Mouse (Mus musculus) embryonic fibroblast, embryonic 13.5 days (primary cell): ENCODE measurements around the gene Zdhhc19. TPM values are rescaled to one million over a fixed set of nuclear protein-coding genes. Genes with fewer than 3 reads are reported as not detected.

Experiments used
- H3K27ac ChIP-seq: 2 replicates; pipeline ENCODE4 v1.5.1; 2012; ENCODE audit warnings: low read length, control low read depth, inconsistent platforms; ENCODE audit not compliant: insufficient read depth
- H3K4me1 ChIP-seq: 2 replicates; pipeline ENCODE4 v1.6.1; 2011; ENCODE audit warnings: low read length; ENCODE audit not compliant: control insufficient read depth, insufficient read depth
- H3K4me3 ChIP-seq: 2 replicates; pipeline ENCODE4 v1.5.1; 2011; ENCODE audit warnings: mild to moderate bottlenecking, control low read depth, low read length; ENCODE audit not compliant: insufficient read depth
- CTCF ChIP-seq: IDR thresholded peaks from 2 replicates; pipeline ENCODE4 v1.5.1; 2011; ENCODE audit warnings: mild to moderate bottlenecking, control low read depth, low read length, moderate library complexity, borderline replicate concordance; ENCODE audit not compliant: insufficient read depth
- POLR2A ChIP-seq: IDR thresholded peaks from 2 replicates; pipeline ENCODE4 v1.6.1; 2011; ENCODE audit warnings: low read depth, mild to moderate bottlenecking, control low read depth, low read length, moderate library complexity
- polyA plus RNA-seq: library from polyadenylated mRNA; stranded (reverse); fragments of >200 nt; gene quantifications from 2 replicates; pipeline ENCODE4 v1.2.4, GENCODE M21; 2011; ENCODE audit warnings: low read depth; ENCODE audit not compliant: missing spikeins, insufficient read length

Gene Zdhhc19
- polyA plus RNA-seq, 1 experiment: not detected

DNA sequence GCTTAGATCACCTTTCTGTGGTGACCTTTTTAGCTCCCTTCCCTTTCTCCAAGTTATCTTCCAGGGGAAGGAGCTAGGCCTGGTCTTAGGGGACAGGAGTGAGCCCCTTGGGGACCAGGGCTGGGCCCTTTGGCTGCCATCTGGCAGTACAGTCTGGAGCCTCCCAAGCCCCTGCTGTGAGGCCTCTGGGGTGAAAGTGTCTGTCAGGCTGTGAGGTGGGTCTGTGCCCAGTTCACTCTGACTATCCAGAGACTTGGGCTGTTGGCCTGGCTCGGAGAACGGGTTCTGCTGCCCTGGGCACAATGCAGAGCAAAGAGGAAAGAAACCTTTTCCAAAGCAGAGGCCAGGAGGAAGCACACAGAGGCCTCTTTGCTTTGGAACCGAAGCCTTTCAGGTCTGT is 16.9 kb downstream of the Zdhhc19 start:
- TF ChIP-seq CTCF (no peak), POLR2A (no peak)
- no peaks in the 10 kb centered on the region for H3K4me1 ChIP-seq
- H3K27ac ChIP-seq: no peak overlapping the region
- no peak overlapping the region for H3K4me3 ChIP-seq

DNA sequence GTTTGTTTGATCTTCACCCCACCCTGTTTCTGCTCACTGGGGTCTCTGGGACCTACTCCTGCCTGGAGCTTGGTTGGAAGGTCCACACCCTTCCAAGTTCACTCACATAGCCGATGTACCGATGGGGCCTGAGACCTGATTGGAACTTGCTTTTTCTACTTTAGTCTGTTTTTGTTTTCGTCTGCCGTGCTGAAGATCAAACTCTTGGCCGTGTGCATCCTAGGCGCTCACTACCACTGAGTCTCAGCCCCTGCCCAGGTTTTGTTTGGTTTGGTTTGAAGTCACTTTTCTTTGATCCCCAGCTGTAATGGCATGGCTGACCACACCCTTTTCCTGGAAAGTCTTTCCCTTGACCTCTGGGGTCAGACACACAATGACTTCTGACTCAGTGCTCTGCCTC is 17.3 kb downstream of the Zdhhc19 start:
- no peak for TF ChIP-seq POLR2A
- no peak for TF ChIP-seq CTCF
- Histone ChIP-seq H3K27ac (no peak overlapping the region), H3K4me3 (no peak overlapping the region), H3K4me1 (no peaks in the 10 kb centered on the region)

DNA sequence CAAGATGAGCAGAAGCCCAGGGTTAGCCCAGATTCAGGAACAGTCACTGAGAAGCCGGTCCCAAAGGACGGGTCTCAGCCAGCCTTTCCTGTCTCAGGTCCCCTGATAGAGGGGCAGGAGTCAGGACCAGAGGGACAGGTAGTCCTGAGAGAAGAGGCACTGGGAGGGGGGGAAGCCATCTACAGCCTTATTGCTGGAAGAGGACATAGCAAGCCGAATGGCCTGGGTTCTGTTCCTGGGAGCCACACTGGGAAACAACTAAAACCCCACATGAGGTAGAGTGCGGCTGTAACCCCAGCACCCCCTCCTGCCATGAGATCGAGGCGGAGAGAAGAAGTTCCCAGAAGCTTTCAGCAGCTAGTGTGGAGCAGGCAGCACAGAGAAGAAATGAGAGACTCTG is 17.9 kb downstream of the Zdhhc19 start:
- Histone ChIP-seq H3K4me3 (no peak overlapping the region), H3K4me1 (no peaks in the 10 kb centered on the region), H3K27ac (no peak overlapping the region)
- TF ChIP-seq POLR2A (no peak), CTCF (no peak)

DNA sequence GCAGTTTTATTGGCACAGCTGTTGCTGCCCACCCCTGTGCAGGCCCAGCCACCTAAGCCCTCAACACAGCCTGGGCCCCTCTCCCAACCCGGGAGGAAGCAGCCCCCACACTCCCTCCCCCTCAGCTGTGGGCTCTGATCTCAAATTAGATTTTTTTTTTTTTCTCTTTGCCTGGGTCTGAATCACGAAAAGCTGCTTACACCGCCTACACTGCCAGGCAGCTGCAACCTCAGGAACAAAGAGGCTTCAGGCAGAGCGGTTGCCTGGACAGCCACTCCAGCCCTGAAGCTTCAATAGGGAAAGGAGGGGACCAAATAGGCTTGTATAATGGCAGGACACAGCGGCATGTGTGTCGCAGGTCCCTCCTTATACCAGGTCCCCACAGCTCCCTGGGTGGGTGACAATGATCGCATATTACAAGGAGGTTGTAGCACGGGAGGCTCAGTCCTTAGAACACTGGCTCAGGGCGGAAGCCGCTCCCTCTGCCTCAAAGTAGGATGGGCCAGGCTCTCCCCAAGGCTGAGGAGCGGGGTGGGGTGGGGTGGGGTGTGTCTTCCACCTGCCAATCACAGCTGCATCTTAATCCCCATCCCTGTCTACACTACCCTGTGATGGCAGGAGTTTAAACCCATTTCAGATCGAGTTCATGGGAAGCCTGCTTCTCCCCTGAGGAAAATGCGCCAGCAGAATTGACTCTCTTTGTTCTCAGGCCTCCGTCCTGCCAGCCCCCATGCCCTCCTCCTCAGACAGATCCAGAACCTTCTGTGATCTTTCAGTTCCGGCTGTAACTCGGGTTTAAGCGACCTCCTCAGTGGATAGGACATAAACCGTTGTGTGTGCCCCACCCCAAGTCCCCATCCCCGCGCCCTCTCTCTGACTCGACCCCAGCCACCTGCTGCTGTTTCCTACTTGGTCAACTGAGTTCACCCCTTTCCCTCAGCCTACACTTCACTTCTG is 20.2 kb downstream of the Zdhhc19 start:
- Histone ChIP-seq H3K4me3 (no peak overlapping the region), H3K4me1 (no peaks in the 10 kb centered on the region), H3K27ac (peak overlapping the region; percentile 29)
- TF ChIP-seq POLR2A: peak; percentile 80
- no peak for TF ChIP-seq CTCF

DNA sequence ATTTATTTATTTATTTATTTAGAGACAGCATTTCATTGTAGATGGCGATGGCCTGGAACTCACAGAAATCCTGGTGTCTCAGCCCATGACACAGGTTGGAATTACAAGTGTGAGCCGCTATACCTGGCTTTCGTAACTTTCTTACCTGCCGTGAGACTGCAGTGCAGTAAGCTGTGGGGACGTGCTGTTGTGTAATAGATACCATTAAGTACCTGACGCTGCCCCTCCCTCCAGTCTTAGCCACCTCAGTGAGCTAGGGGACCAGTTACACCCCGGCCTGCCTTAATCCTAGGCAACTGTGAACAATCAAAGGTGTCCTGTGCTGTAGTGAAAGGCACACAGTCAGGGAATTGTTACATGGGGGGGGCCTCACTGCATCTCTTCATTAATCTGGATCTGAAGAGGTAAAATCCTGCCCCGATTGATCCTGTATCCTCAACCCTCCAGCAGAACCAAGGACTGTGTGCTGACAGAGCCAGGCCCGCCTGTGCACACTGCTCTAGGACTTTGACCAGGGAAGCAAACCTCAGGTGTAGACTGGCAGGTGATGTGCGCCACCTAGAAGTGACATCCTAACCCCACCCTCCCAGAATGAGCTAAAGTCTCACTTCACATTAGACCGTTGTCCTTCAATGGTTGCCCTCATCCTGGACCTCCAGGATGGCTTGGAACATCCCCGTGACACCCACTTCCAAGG is 21.9 kb downstream of the Zdhhc19 start:
- no peak overlapping the region for H3K4me3 ChIP-seq
- no peaks in the 10 kb centered on the region for H3K4me1 ChIP-seq
- no peak for TF ChIP-seq CTCF
- TF ChIP-seq POLR2A: no peak
- no peak overlapping the region for H3K27ac ChIP-seq

DNA sequence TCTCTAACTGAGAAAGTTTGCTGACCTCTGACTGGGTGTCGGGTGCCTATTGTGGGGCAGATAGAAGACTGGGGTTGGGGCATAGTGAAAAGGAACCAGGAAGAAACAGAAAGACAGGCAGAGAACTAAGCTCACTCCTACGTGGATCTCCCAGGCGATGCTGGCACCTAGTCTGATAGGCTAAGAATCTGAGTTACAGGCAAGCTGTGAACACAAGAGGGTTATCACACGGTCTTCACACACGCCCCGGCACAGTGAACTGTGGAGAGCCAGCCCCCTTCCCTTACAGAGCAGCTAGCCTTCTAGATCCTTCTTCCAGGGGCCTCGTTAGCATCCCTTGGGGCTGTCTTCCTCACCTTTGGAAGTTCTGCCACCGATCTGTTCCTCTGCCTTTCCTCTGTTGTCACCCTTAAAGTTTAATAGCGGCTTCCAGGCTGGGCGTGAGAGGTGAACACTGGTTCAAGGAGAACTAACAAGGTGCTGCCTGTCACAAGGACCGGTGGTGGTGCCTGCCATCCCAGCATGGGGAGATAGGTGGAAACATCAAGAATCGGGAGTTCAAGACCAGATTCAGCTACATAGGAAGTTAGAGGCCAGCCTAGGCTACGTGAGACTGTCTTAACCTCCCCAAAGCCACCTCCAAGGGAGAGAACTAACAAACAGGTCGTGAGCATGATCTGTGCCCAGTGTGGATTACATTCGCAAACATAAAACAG is 23.7 kb downstream of the Zdhhc19 start:
- H3K4me1 ChIP-seq: no peaks in the 10 kb centered on the region
- H3K4me3 ChIP-seq: no peak overlapping the region
- TF ChIP-seq POLR2A: no peak
- TF ChIP-seq CTCF: no peak
- H3K27ac ChIP-seq: no peak overlapping the region

DNA sequence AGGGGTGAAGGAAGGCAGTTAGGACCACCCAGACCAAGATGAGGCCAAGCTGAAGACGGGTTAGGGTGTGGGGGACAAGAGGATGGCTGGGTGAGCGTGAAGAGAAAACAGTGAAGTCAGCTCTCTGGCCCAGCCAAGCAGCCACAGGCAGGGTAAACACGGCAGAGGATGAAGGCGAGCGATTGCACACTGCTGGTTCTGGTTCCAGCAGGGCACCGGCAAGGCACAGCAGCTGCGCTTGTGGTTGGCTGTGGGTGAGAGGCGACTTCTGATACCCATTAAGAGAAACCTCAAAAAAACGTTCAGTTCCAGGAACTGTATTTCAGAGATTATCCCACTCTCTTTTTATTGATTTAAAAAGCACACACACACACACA is 24.3 kb downstream of the Zdhhc19 start:
- TF ChIP-seq CTCF: no peak
- TF ChIP-seq POLR2A: no peak
- H3K27ac ChIP-seq: no peak overlapping the region
- no peak overlapping the region for H3K4me3 ChIP-seq
- no peaks in the 10 kb centered on the region for H3K4me1 ChIP-seq

DNA sequence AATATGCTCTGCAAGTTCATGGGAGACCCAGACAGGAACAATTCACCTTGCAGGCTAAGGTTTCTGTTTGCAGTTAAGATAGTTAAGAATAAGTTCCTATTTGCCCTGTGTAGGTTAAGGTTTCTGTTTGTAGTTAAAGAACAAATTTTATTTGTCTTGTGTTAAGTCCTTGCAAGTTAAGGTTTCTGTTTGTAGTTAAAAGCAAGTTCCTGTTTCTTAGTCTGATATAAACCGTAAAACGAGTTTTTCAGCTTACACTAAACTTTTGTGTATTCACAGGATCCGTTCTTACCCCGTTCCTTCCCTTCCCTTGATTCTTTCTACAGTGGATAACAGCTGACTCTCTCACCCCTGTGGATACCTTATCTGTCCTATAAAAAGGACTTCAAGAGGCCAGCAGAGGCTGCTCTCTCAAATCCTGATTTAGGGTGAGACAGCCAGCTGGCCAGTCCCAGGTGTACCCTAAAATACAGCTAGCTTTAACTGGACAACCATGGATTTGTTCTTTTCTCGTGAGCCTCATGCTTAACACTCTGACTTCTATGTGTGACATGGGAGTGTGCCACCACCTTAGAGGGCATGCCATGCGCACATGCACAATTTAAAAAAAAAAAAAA is 26.6 kb downstream of the Zdhhc19 start:
- no peak for TF ChIP-seq CTCF
- TF ChIP-seq POLR2A: no peak
- no peaks in the 10 kb centered on the region for H3K4me1 ChIP-seq
- no peak overlapping the region for H3K4me3 ChIP-seq
- no peak overlapping the region for H3K27ac ChIP-seq

DNA sequence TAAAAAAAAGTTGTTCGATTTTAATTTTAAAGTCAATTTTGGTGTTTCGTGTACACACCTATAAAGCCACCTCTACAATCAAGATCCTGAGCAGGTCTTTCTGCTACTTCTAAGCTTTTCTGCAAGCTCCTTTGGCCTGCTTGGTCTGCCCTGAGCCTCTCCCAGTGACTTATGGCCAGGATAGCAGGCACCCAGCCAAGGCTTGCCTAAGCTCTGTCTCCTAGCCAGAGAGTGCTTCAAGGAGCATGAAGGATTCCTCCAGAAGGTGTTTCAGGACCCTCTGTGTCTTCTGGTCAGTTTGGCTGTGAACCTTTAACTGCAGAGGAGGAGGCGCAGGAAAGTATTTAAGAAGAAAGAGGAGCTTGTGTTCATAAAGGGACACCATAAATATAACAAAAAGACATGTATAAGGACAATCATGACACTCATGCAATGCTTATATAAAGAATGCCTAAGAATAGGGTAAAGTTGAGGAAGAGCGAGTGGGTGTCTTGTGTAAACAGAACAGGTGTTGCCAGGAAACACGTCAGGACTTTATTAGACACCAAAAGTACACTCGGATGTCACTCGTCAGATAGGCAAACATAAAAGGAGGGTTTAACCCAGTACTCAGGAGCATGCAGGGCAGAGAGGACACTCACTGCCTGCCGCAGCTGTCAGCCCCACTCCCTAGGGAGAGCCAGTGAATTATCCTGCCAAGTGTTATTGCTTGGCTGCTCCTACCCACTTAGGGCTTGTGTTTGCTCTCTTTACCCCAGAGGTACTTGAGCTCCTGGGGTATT is 27.6 kb downstream of the Zdhhc19 start:
- Histone ChIP-seq H3K4me1 (no peaks in the 10 kb centered on the region), H3K4me3 (no peak overlapping the region), H3K27ac (no peak overlapping the region)
- TF ChIP-seq CTCF (no peak), POLR2A (no peak)
